Mouse (Mus musculus) right cerebral cortex, postnatal 10 days (tissue): ENCODE measurements around the gene Xpc.

Source experiments
- DNase-seq, 2 experiments: peaks; one replicate each; pipeline ENCODE4 v3.0.0; 2021; ENCODE audit warnings: low spot score in 2 of 2

Gene Xpc

GRCm38 (mm10) chr6:91515545-91516449 lies at the start of gene Xpc, which contains the start of gene Lsm3:
Xpc (minus strand) TSS chr6:91515888.
Lsm3 (plus strand) TSS chr6:91515928.
- DNase-seq = peak; percentile 98 to 99

DNA sequence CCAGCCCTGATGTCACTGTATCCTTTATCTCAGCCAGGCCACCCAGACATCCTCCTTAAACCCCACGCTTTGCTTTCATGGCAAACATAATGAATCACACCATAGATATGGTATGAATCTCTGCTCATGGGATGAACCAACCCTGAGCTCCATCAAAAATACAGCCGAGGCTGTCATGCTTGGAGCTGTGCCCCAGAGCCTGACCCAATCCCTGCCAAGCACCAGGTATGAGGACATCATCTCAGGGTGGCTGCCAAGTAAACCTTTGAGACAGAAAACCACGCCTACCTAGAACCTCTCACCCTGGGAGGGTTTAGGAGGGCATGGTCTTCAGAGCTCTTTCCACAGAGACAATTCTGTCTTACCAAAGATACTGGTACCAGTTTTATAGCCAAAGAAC lies 47.3 kb upstream of the Xpc start:
- no peak for DNase-seq

DNA sequence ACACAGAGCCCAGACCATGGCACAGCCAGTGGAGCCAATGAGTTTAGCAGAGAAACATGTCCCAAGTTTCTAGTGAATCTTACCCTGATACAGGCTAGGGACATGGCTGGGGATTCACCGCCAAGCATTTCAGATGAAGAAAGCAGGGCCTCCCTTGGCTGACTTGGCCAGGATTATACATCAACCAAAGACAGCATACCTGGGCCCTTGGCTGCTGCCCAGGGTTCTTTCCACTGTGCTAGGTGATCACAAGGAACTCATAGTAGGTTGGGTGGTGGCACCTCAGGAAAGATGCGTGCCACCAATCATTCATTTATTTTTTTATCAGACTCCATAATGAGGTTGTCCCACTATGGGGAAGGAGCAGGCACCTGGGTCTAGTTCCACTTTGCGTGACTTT lies 44.5 kb upstream of the Xpc start:
- no peak for DNase-seq

DNA sequence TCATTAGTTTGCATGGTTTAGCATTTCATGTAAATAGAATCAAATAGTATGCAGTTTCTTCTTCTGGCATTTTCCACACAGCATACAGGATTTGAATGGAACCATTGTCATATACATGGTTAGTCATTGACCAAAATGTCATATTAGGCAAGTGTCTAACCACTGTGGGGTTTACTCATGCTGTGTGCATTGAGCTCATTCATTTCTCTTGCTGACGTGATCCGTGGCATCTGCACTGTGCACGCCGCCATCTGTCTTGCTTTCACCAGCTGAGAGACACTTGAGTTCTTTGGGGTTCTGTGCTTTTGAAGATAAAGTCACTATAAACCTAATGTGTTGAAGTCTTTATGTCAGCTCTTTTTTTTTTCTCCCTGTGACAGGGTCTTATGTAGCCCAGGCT lies 43.7 kb upstream of the Xpc start:
- DNase-seq = peak; percentile 49 to 67

- DNase-seq = no peak
These were observed 42.9 kb upstream of the Xpc start for GRCm38 (mm10) chr6:91558565-91558964.

DNA sequence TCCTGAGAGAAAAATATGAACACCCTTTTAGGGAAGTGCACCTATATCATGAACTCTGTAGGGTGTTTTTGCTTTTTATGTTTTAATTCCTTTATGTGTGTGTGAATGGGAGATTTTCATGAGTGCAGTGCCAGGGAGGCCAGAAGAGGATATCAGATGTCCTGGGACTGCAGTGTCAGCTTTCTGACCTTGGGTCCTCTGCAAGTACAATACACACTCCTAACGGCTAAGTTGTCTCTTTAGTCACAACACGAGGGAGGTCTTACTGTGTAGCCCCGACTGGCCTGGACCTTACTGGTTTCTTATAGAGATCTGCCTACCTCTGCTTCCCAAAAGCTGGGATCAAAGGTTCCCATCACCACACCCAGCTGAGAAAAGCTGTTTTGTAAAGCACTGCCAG lies 37.0 kb upstream of the Xpc start:
- DNase-seq = no peak

DNA sequence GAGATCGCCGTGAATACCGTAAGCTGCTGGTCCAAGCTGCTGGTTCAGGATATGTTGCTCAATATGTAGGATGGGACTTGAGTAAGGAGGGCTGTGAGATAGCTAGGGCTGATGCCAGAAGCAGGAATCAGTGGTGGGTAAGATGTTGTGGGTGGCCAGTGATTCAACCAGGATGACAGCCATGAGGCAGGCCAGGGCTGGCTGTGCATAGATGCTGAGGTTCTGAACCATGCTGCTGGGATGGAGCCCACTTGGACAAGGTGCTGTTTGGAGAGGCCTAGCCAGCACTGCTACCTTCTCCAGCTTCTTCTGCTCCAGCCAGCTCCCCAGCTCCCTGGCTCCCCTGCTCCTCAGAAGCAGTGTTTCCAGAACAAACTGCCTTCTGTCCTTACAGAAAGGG lies 36.0 kb upstream of the Xpc start:
- DNase-seq = no peak

DNA sequence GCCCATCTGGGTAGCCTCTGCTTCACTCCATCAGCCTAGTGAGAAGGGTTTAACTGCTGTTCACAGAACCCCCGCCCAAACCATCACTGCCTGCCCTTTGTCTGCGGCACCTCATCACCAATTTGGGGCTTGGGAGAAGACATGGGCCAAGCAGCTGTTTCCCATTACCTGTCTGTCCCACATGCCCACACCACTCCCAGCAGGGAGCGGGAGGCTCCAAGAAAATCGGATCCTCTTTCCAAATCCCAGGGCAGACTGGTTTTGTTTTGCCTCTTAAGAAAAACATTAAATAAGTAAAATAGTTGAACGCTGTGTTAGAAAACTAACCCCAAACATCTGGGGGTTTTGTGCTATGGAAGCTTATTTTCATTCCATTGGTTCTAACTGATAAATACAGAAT lies 33.9 kb upstream of the Xpc start:
- DNase-seq = no peak

DNA sequence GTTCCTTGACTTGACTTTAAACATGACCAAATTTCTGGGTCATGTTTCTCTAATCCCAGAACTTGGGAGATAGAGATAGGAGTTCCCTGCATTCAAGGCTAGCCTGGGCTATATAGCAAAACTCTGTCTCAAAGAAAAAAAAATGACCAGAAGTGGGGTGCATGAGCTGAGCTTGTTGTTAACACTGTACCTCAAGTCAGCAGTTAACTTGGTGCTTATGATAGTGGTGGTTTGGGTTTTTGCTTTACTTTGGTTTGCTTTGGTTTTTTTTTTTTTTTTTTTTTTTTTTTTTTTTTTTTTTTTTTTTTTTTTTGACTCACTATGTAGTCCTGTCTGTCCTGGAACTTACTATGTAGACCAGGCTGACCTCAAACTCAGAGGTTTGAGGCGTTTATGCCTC lies 31.6 kb upstream of the Xpc start:
- no peak for DNase-seq

GRCm38 (mm10) chr6:91546241-91546884 lies 30.7 kb upstream of the Xpc start:
- no peak for DNase-seq

- DNase-seq = no peak
These were observed 27.4 kb upstream of the Xpc start for GRCm38 (mm10) chr6:91543056-91543455.

- DNase-seq = no peak
These were observed 25.6 kb upstream of the Xpc start for GRCm38 (mm10) chr6:91541276-91541675.

GRCm38 (mm10) chr6:91536047-91536765 lies 20.5 kb upstream of the Xpc start:
- no peak for DNase-seq

GRCm38 (mm10) chr6:91535231-91535630 lies 19.5 kb upstream of the Xpc start:
- DNase-seq = no peak

GRCm38 (mm10) chr6:91534268-91534667 lies 18.6 kb upstream of the Xpc start:
- DNase-seq = no peak

DNA sequence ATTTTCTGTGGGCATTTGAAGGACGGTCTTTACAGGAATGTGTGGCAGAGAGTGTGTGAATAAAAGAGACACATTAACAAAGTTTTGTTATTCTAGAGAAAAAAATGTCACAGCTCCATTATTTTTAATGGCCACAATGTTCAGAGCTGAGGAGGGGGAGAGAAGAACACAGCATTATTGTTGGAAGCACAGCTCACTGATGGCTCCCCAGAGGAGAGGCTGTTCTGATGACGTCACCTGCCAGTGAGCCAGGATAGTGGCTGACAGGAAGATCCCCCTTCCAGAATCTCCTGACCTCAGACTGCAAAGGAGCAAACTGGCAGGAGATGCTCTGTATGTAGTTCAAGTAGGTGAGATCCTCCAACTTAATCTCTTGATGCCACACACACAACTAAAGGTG lies 18.1 kb upstream of the Xpc start:
- no peak for DNase-seq

- no peak for DNase-seq
These were observed 17.7 kb upstream of the Xpc start for GRCm38 (mm10) chr6:91533359-91533758.

GRCm38 (mm10) chr6:91532661-91533060 lies 17.0 kb upstream of the Xpc start:
- DNase-seq = no peak

DNA sequence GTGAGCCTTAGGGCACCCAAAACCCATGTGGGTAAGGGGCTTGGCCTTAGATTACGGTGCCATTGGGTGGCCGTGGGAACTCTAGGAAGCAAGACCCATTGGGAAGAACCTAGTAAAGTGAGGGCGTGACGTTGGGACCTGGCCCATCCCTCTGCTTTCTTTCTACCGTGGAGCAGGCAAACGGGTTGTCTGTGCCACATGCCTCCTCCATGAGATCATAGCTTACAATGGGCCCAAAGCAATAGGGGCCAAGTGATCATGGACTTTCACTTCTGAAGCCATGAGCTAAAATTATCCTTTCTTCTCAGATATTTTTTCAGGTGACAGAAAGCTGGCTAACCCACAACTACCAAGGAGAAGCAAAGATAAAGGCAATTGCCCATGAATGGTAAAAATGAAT lies 15.6 kb upstream of the Xpc start:
- no peak for DNase-seq

- no peak for DNase-seq
These were observed 15.0 kb upstream of the Xpc start for GRCm38 (mm10) chr6:91530673-91531072.

- no peak for DNase-seq
These were observed 12.6 kb upstream of the Xpc start for GRCm38 (mm10) chr6:91528265-91528664.

GRCm38 (mm10) chr6:91527227-91527860 lies 11.7 kb upstream of the Xpc start:
- no peak for DNase-seq
